Mouse (Mus musculus): Measurements from ENCODE around the gene Gm20877.
"Not testable (repeated sequence)": the region's sequence is repeated elsewhere in the genome, so short reads cannot be mapped to it uniquely, and the experiment has no call there.

The Gm20877 gene

DNA sequence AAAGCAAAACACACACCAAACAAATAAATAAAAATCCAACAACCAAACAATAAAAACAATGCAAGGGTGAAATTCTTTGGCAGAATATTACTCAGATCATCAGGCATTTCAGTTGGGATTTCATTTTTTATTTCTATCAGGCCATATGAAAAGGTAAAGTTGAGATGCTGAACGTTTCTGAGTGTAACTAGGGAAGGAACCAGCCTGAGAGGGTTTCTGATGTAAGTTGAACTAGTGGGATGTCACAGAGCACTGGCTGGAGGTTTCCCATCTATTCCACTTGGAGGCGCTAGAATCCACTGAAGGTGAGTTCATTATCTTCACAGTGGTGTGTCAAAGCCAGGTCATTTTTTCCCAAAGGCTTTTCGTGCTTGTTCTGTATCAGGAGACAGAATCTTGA, at the start of gene Gm20877:
Gene Gm20877 (plus strand): TSS at position 301 of the 400 bp plus-strand sequence.
- not testable (repeated sequence) for DNase-seq (ENCODE audit: low spot score)

Data from yolk sac, embryonic 10.5 days (tissue).